Mouse (Mus musculus): ENCODE results near the gene Cacna1c.

Cacna1c gene

GRCm38 (mm10) chr6:119102936-119103335 lies 93.3 kb downstream of the Cacna1c start:
- in situ Hi-C loops (cut with MboI, MseI), result loop anchor here (10.0 kb wide), 1 partner anchor 458 kb away; no protein-coding TSS in a partner anchor

DNA sequence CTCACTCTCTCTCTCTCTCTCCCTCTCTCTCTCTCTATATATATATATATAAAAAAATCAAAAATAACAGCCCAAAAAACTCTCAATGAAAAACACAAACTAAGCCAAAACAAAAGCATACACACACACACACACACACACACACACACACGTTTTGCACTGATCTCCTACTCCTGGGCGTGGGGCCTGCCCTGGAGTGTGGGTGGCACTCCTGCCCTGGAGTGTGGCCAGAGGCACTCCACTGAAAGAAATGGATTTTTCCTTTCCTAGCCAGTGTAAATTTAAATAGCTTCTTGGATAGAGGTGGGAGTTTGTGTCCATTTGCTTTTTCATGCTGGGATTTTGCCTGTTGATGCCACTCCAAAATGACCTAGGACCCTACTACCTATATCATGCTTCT lies 96.9 kb downstream of the Cacna1c start:
- in situ Hi-C loops (cut with MboI, MseI), result loop anchor here (10.0 kb wide), 1 partner anchor 175 kb away; no protein-coding TSS in a partner anchor

- in situ Hi-C loops (cut with MboI, MseI), result loop anchor here (10.0 kb wide), 1 partner anchor 172 kb away; no protein-coding TSS in a partner anchor
Observed at GRCm38 (mm10) chr6:119096481-119096880, 99.7 kb downstream of the Cacna1c start.

DNA sequence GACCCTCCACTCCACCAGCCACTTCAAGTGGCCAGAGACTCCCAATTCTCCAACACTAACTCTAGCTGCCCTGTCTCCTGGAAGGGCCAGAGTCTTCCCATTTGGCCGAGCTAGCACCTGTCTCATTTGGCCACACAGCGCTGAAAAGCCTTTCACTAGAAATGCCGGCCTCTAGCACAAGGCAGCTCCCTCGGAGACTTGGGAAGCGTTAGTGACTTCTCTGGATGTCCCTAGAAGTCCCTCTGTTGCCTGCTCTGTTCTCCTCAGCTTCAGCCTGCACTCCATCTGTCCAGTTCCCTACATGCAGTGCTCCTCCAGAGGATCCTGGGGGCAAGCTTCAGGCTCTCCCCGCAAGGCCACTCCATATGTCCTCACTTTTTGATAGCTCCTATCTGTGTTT lies 101.1 kb downstream of the Cacna1c start:
- in situ Hi-C loops (cut with MboI, MseI), result loop anchor here (10.0 kb wide), 1 partner anchor 170 kb away; no protein-coding TSS in a partner anchor

DNA sequence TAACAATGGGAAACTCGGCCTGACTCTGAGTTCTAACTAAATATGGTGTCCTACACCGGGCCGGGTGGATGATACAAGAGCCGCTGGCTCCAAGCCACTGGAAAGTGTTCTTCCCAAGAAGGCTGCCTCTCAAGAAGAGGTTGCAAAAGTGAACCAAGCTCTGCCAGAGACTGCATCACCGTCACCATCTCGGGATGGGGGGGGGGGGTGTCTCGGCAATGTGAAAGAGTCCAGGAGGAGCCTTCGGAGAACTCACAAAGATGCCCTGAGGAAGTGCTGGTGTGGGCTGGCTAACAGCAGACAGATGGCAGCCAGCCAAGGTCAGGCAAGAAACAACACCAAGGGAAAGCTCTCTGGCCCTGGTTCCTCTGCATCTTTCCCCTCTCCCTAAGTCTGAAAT lies 107.0 kb downstream of the Cacna1c start:
- in situ Hi-C loops (cut with MboI, MseI), result no loop called here

GRCm38 (mm10) chr6:119088381-119088780 lies 107.8 kb downstream of the Cacna1c start:
- in situ Hi-C loops (cut with MboI, MseI), result no loop called here

DNA sequence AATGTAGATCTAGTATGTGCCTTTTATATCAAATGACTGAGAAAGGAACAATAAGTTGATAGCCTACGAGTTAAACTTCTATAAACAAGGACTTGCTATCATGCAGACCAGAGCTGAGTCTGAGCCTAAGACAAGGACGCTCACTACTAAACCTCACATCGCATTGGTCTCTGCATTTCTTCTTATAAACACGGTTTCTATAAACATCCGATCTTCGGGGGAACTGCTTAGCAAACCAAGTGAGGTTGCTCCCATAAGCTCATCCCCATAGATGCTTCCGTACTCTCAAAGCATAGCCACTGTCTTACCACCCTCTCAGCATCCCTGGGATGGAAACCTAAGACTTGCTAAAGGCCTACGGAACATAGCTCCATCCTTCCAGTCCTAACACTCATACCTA lies 108.3 kb downstream of the Cacna1c start:
- in situ Hi-C loops (cut with MboI, MseI), result no loop called here

- in situ Hi-C loops (cut with MboI, MseI), result no loop called here
Observed at GRCm38 (mm10) chr6:119085789-119086188, 110.4 kb downstream of the Cacna1c start.

- in situ Hi-C loops (cut with MboI, MseI), result no loop called here
Observed at GRCm38 (mm10) chr6:119084532-119084931, 111.7 kb downstream of the Cacna1c start.

- in situ Hi-C loops (cut with MboI, MseI), result no loop called here
Observed at GRCm38 (mm10) chr6:119083559-119083958, 112.7 kb downstream of the Cacna1c start.

- in situ Hi-C loops (cut with MboI, MseI), result no loop called here
Observed at GRCm38 (mm10) chr6:119082662-119083061, 113.6 kb downstream of the Cacna1c start.

- in situ Hi-C loops (cut with MboI, MseI), result no loop called here
Observed at GRCm38 (mm10) chr6:119081650-119082049, 114.6 kb downstream of the Cacna1c start.

- in situ Hi-C loops (cut with MboI, MseI), result no loop called here
Observed at GRCm38 (mm10) chr6:119079626-119080025, 116.6 kb downstream of the Cacna1c start.

GRCm38 (mm10) chr6:119078912-119079311 lies 117.3 kb downstream of the Cacna1c start:
- in situ Hi-C loops (cut with MboI, MseI), result no loop called here

GRCm38 (mm10) chr6:119077231-119077630 lies 119.0 kb downstream of the Cacna1c start:
- in situ Hi-C loops (cut with MboI, MseI), result no loop called here

GRCm38 (mm10) chr6:119073419-119074071 lies 122.7 kb downstream of the Cacna1c start:
- in situ Hi-C loops (cut with MboI, MseI), result no loop called here

DNA sequence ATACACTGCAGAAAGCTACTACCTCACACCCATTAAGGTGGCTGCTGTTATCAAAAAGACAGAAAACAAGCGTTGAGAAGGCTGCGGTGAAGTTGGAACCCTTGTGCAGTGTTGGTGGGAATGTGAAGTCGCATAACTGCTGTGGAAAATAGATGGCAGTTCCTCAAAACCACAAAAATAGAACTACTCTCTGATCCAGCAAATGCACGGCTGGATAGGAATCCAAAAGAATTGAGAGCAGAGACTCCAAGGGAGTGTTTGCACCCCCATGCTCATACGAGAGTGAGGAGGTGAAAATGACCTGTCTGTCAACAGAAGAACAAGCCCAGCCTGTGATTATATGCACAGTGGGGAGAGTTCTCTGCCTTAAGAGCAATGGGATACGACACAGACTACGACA lies 123.4 kb downstream of the Cacna1c start:
- in situ Hi-C loops (cut with MboI, MseI), result no loop called here

DNA sequence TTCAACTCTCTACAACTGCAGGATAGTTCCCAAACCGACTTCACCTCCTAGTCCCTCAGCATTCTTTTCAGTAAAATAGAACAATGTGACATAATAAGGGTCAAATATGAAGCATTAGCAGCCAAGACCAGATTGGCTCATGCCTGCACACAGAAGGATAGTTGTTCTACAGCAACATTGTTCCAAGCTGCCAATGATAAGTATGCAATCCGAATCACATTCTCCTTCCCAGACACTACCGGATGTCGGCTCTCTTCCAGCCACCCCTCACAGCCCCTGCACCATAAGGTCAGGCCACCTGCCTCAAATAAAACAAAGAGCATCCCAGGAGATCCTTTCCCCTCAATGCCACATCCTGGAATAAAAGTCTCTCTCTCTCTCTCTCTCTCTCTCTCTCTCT lies 125.4 kb downstream of the Cacna1c start:
- in situ Hi-C loops (cut with MboI, MseI), result no loop called here

- in situ Hi-C loops (cut with MboI, MseI), result no loop called here
Observed at GRCm38 (mm10) chr6:119070351-119070750, 125.9 kb downstream of the Cacna1c start.

DNA sequence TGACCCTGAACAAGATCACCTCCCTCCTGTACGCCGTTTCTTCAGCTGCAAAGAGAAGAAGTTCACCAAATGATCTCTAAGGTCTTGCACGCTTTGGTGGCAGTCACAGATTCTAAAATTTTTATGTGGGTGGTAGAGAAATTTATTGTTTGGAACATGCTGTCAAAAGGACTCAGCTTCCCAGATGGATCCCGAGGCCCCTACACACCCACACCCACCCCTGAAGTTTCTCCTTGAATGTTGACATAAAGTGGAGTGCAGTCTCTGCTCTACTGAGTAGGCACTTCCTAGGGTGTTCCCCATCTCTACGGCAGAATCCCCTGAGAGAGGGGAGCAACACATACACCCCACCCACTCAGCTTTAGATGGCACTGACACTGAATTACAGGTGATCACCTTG lies 127.1 kb downstream of the Cacna1c start:
- in situ Hi-C loops (cut with MboI, MseI), result no loop called here

GRCm38 (mm10) chr6:119068650-119069049 lies 127.6 kb downstream of the Cacna1c start:
- in situ Hi-C loops (cut with MboI, MseI), result no loop called here

GRCm38 (mm10) chr6:119064961-119065360 lies 131.3 kb downstream of the Cacna1c start:
- in situ Hi-C loops (cut with MboI, MseI), result no loop called here

GRCm38 (mm10) chr6:119064430-119064829 lies 131.8 kb downstream of the Cacna1c start:
- in situ Hi-C loops (cut with MboI, MseI), result no loop called here

DNA sequence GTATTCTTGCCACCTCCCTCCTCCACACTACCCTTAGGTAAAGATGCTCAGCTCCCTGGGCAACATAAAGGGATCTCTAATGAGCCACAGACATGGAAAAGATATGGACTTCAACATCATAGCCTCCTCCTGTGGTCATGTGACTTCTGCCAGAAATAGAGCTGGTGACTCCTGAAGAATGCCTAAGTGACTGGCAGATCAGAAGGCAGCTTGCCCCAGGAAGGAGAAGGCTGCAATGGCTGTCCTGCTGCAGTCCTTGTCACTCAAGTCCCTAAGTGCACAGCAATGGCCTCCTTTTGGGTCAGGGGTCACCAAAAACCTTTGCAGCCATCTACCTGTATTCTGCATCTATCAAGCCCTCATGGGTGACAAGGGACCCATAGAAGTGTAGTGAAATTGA lies 133.5 kb downstream of the Cacna1c start:
- in situ Hi-C loops (cut with MboI, MseI), result no loop called here

All from T-helper 1 cell (primary cell).